Mouse (Mus musculus): Measurements from ENCODE around the gene Spesp1. TPM values are rescaled to one million over a fixed set of nuclear protein-coding genes. Genes with fewer than 3 reads are reported as not detected.

Spesp1 gene
- polyA plus RNA-seq, 2 experiments = not detected

- no peaks in the 10 kb centered on the region for H3K9me3 ChIP-seq (ENCODE audit: control insufficient read depth, low read length)
- DNase-seq (ENCODE audit: low spot score) (no peak), ATAC-seq (ENCODE audit: low FRiP score, low read depth) (no peak)
- WGBS = 69% methylated on average over 9 of the region's 9 CpGs
- no peak overlapping the region for H3K4me2 ChIP-seq (replicated peaks; ENCODE audit: low read depth, low read length, severe bottlenecking)
- H3K4me1 ChIP-seq (ENCODE audit: control insufficient read depth, insufficient read depth, low read length) = no peaks in the 10 kb centered on the region
- H3K4me3 ChIP-seq (replicated peaks; ENCODE audit: low read length) = no peak overlapping the region
- TF ChIP-seq POLR2A (IDR thresholded peaks at IDR 0.05; ENCODE audit: borderline replicate concordance, extremely low read depth, insufficient read depth, insufficient read length) = no peak
- no peak overlapping the region for H3K9ac ChIP-seq (ENCODE audit: low read depth, low read length, severe bottlenecking)
- no peaks in the 10 kb centered on the region for H3K36me3 ChIP-seq (ENCODE audit: control insufficient read depth, insufficient read depth, low read length)
- no peak overlapping the region for H3K27ac ChIP-seq (replicated peaks; ENCODE audit: low read depth, low read length)
- no peaks in the 10 kb centered on the region for H3K27me3 ChIP-seq (ENCODE audit: control insufficient read depth, insufficient read depth, low read length)
Observed at GRCm38 (mm10) chr9:62237381-62237980, 44.5 kb downstream of the Spesp1 start.

DNA sequence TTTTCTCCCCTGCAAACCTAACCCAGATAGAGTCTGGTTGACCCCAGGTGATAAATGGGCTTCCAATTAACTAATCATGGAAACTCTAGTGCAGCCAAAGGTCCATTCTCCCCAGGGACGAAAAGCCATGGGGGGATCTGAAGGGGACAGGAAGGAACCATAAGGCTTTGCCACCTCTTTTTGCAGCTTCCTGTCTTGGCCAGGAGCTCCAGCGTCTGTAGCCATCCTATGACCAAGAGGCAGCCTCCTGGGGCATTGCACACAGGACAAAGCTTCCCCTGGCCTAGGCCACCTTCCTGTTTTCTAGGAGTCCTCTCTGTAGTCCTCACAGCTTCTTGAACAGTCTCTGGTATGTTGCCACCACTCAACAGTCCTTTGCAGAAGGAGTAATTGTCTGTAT lies 46.5 kb downstream of the Spesp1 start:
- ATAC-seq (ENCODE audit: low FRiP score, low read depth) (no peak), DNase-seq (ENCODE audit: low spot score) (no peak)
- Histone ChIP-seq H3K27me3 (ENCODE audit: control insufficient read depth, insufficient read depth, low read length) (no peaks in the 10 kb centered on the region), H3K4me3 (replicated peaks; ENCODE audit: low read length) (no peak overlapping the region), H3K9ac (ENCODE audit: low read depth, low read length, severe bottlenecking) (no peak overlapping the region), H3K4me1 (ENCODE audit: control insufficient read depth, insufficient read depth, low read length) (no peaks in the 10 kb centered on the region), H3K4me2 (replicated peaks; ENCODE audit: low read depth, low read length, severe bottlenecking) (no peak overlapping the region), H3K9me3 (ENCODE audit: control insufficient read depth, low read length) (no peaks in the 10 kb centered on the region), H3K36me3 (ENCODE audit: control insufficient read depth, insufficient read depth, low read length) (no peaks in the 10 kb centered on the region), H3K27ac (replicated peaks; ENCODE audit: low read depth, low read length) (no peak overlapping the region)
- TF ChIP-seq POLR2A (IDR thresholded peaks at IDR 0.05; ENCODE audit: borderline replicate concordance, extremely low read depth, insufficient read depth, insufficient read length) = no peak
- WGBS = 97% methylated on average over 2 of the region's 2 CpGs

- ATAC-seq (ENCODE audit: low FRiP score, low read depth) (no peak), DNase-seq (ENCODE audit: low spot score) (no peak)
- no peak for TF ChIP-seq POLR2A (IDR thresholded peaks at IDR 0.05; ENCODE audit: borderline replicate concordance, extremely low read depth, insufficient read depth, insufficient read length)
- Histone ChIP-seq H3K9me3 (ENCODE audit: control insufficient read depth, low read length) (no peaks in the 10 kb centered on the region), H3K4me2 (replicated peaks; ENCODE audit: low read depth, low read length, severe bottlenecking) (no peak overlapping the region), H3K9ac (ENCODE audit: low read depth, low read length, severe bottlenecking) (no peak overlapping the region), H3K27me3 (ENCODE audit: control insufficient read depth, insufficient read depth, low read length) (no peaks in the 10 kb centered on the region), H3K4me1 (ENCODE audit: control insufficient read depth, insufficient read depth, low read length) (no peaks in the 10 kb centered on the region), H3K27ac (replicated peaks; ENCODE audit: low read depth, low read length) (no peak overlapping the region), H3K4me3 (replicated peaks; ENCODE audit: low read length) (no peak overlapping the region), H3K36me3 (ENCODE audit: control insufficient read depth, insufficient read depth, low read length) (no peaks in the 10 kb centered on the region)
- 17% methylated on average over 1 of the region's 1 CpGs for WGBS
Observed at GRCm38 (mm10) chr9:62232649-62233048, 49.4 kb downstream of the Spesp1 start.

GRCm38 (mm10) chr9:62231046-62231445 lies 51.0 kb downstream of the Spesp1 start:
- no peak for ATAC-seq (ENCODE audit: low FRiP score, low read depth)

DNA sequence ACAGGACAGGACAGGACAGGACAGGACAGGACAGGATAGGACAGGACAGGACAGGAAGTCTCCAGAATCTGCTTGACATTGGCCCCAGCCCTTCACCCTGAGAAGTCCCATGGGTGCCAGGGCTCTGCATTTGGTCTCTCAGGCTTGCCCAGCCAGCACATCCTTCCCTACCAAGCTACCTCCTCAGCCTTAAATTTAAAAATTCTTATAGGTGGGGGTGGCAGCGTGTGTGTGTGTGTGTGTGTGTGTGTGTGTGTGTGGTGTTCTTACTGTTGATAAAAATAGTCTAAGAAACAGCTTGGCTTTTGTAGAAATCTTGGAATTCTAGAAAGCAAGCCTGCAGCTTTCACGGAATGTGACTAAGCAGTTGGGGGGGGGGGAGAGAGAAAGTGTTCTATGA lies 52.0 kb downstream of the Spesp1 start:
- 80% methylated on average over 2 of the region's 2 CpGs for WGBS
- no peak overlapping the region for H3K9ac ChIP-seq (ENCODE audit: low read depth, low read length, severe bottlenecking)
- TF ChIP-seq POLR2A (IDR thresholded peaks at IDR 0.05; ENCODE audit: borderline replicate concordance, extremely low read depth, insufficient read depth, insufficient read length) = no peak
- no peak overlapping the region for H3K4me3 ChIP-seq (replicated peaks; ENCODE audit: low read length)
- H3K27ac ChIP-seq (replicated peaks; ENCODE audit: low read depth, low read length) = no peak overlapping the region
- no peak for ATAC-seq (ENCODE audit: low FRiP score, low read depth)
- H3K4me1 ChIP-seq (ENCODE audit: control insufficient read depth, insufficient read depth, low read length) = no peaks in the 10 kb centered on the region
- no peaks in the 10 kb centered on the region for H3K9me3 ChIP-seq (ENCODE audit: control insufficient read depth, low read length)
- DNase-seq (ENCODE audit: low spot score) = no peak
- no peak overlapping the region for H3K4me2 ChIP-seq (replicated peaks; ENCODE audit: low read depth, low read length, severe bottlenecking)
- H3K36me3 ChIP-seq (ENCODE audit: control insufficient read depth, insufficient read depth, low read length) = no peaks in the 10 kb centered on the region
- no peaks in the 10 kb centered on the region for H3K27me3 ChIP-seq (ENCODE audit: control insufficient read depth, insufficient read depth, low read length)

More at GRCm38 (mm10) chr9:62231046-62231445, 51.0 kb downstream of the Spesp1 start:
- no peaks in the 10 kb centered on the region for H3K4me1 ChIP-seq (ENCODE audit: control insufficient read depth, insufficient read depth, low read length)
- no peaks in the 10 kb centered on the region for H3K36me3 ChIP-seq (ENCODE audit: control insufficient read depth, insufficient read depth, low read length)
- H3K4me3 ChIP-seq (replicated peaks; ENCODE audit: low read length) = no peak overlapping the region
- H3K9me3 ChIP-seq (ENCODE audit: control insufficient read depth, low read length) = no peaks in the 10 kb centered on the region
- 78% methylated on average over 3 of the region's 3 CpGs for WGBS
- no peak for DNase-seq (ENCODE audit: low spot score)
- H3K27ac ChIP-seq (replicated peaks; ENCODE audit: low read depth, low read length) = no peak overlapping the region
- no peak for TF ChIP-seq POLR2A (IDR thresholded peaks at IDR 0.05; ENCODE audit: borderline replicate concordance, extremely low read depth, insufficient read depth, insufficient read length)
- H3K9ac ChIP-seq (ENCODE audit: low read depth, low read length, severe bottlenecking) = no peak overlapping the region
- H3K4me2 ChIP-seq (replicated peaks; ENCODE audit: low read depth, low read length, severe bottlenecking) = no peak overlapping the region
- H3K27me3 ChIP-seq (ENCODE audit: control insufficient read depth, insufficient read depth, low read length) = no peaks in the 10 kb centered on the region

All from limb, embryonic 14.5 days (tissue).